Mouse (Mus musculus) kidney, adult 2 months (tissue): ENCODE data around the gene Cdan1. TPM values are rescaled to one million over a fixed set of nuclear protein-coding genes. Genes with fewer than 3 reads are reported as not detected.
A peak's percentile ranks its signal among the peaks of the same experiment; 100 is the strongest.

Source experiments
- DNase-seq: peaks from one replicate; pipeline ENCODE4 v3.0.0; 2021
- H3K27ac ChIP-seq: fragments of 200-500 bp; 2 replicates; pipeline ENCODE4 v1.5.1; 2012; ENCODE audit warnings: low read depth, low read length, control low read depth, inconsistent platforms; ENCODE audit not compliant: insufficient read depth
- H3K27me3 ChIP-seq: fragments of 200-500 bp; replicated peaks from 2 replicates; pipeline ENCODE4 v1.6.1; 2012; ENCODE audit warnings: mild to moderate bottlenecking, moderate library complexity, low read length, inconsistent platforms; ENCODE audit not compliant: control insufficient read depth, insufficient read depth
- H3K36me3 ChIP-seq: fragments of 200-500 bp; 2 replicates; pipeline ENCODE4 v1.6.1; 2012; ENCODE audit warnings: mild to moderate bottlenecking, moderate library complexity, low read length, inconsistent platforms; ENCODE audit not compliant: control insufficient read depth, insufficient read depth
- H3K4me1 ChIP-seq: fragments of 200-500 bp; 2 replicates; pipeline ENCODE4 v1.6.1; 2011; ENCODE audit warnings: low read length; ENCODE audit not compliant: control insufficient read depth, insufficient read depth
- H3K4me3 ChIP-seq: fragments of 200-500 bp; 2 replicates; pipeline ENCODE4 v1.5.1; 2011; ENCODE audit warnings: mild to moderate bottlenecking, low read depth, low read length, control low read depth; ENCODE audit not compliant: insufficient read depth
- CTCF ChIP-seq: fragments of 200-500 bp; conservative IDR thresholded peaks from 2 replicates; pipeline ENCODE4 v1.5.1; 2011; ENCODE audit warnings: low read depth, mild to moderate bottlenecking, control low read depth, low read length, moderate library complexity, mixed read lengths; ENCODE audit not compliant: insufficient read depth, insufficient read length
- POLR2A ChIP-seq: fragments of 200-500 bp; IDR thresholded peaks from one replicate; pipeline ENCODE4 v1.6.1; 2011; ENCODE audit warnings: low read depth, low read length, control low read depth
- WGBS: fragments of 180-500 bp; shearing (Covaris S2); methylation state at CpG from one replicate; pipeline ENCODE4 v1.1.7; 2018; 5-methylcytosine and 5-hydroxymethylcytosine counted together
- polyA plus RNA-seq: library from polyadenylated mRNA; depleted of rRNA; stranded (reverse); fragments of >200 nt; gene quantifications from 2 replicates; pipeline ENCODE4 v1.2.3, GENCODE M21; 2012

Gene Cdan1
- polyA plus RNA-seq, 1 experiment: 14.8 TPM

DNA sequence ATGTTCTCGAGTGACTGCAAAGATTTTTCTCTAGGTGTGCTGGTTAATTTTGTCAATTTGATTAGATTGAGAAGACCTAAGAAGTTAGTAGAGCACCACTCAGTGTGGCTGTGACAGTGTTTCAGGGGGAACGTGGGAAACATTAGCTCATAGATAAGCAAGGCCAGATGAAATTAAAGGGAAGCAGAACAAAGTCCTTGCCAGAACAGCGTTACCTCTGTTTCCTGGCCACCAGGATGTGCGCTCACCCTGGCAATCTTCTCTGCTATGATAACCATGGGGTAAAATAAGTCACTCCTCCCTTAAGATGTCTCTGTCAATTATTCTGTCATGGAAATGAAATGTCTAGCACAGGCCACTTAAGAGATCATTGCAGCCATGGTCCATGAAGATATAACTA is 5.9 kb downstream of the Cdan1 start:
- no peaks in the 10 kb centered on the region for H3K4me1 ChIP-seq
- no peak overlapping the region for H3K4me3 ChIP-seq
- TF ChIP-seq POLR2A (no peak), CTCF (no peak)
- no peaks in the 10 kb centered on the region for H3K27me3 ChIP-seq
- no peaks in the 10 kb centered on the region for H3K36me3 ChIP-seq
- 57% methylated on average over 4 of the region's 4 CpGs for WGBS
- DNase-seq: no peak
- no peak overlapping the region for H3K27ac ChIP-seq

DNA sequence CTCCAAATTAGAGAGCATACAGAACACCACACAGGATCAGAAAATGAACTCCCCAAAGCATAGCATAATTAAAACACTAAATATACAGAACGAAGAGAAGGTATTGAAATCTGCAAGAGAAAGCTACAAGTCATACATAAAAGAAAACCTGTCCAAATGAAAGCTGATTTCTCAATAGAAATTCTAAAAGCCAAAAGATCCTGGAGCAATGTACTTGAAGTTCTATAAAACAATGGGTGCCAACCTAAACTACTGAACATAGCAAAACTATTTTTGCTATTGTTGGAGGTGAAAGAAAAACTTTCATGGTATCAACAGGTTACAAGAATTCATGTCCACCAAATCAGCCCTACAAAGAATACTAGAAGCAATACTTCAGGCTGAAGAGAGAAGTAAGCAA is 8.7 kb downstream of the Cdan1 start:
- Histone ChIP-seq H3K4me1 (no peaks in the 10 kb centered on the region), H3K27ac (no peak overlapping the region), H3K27me3 (no peaks in the 10 kb centered on the region), H3K4me3 (no peak overlapping the region), H3K36me3 (no peaks in the 10 kb centered on the region)
- no peak for DNase-seq
- WGBS: 85% methylated on average over 1 of the region's 1 CpGs
- TF ChIP-seq POLR2A: no peak
- no peak for TF ChIP-seq CTCF

GRCm38 (mm10) chr2:120835167-120835566 is 14.8 kb downstream of the Cdan1 start:
- TF ChIP-seq POLR2A (no peak), CTCF (no peak)
- Histone ChIP-seq H3K36me3 (no peaks in the 10 kb centered on the region), H3K4me1 (no peaks in the 10 kb centered on the region), H3K4me3 (no peak overlapping the region), H3K27ac (no peak overlapping the region), H3K27me3 (no peaks in the 10 kb centered on the region)
- no peak for DNase-seq
- 82% methylated on average over 4 of the region's 4 CpGs for WGBS

DNA sequence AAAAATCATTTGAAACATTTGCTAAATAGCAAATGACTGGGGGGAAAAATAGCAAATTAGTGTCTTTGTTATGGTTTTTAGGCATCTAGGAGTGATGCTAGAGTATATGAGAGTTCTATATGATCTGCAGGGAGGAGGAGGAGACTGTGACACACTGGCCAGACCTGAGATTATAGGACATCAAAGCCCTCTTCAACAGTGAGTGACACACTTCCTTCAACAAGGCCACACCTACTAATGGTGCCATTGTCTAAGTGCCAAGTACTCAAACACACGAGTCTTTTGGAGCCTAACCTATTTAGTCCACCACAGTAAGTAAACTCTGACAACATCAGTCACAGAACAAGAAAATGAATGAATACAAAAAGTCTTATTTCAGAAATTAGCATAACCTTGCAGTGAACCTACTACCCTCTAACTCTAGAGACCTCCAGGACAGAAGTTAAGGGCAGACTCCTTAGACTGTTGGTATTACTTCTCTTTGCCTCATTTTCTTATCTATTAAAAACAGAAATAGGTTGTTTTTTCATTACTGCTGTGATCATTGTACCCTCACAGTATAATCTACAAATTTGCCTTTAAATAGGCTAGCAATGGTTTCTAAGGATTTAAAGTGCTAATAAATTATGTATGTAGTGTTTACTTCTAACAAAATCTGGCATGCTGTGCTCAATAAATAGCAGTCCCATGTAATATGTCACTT is 22.8 kb downstream of the Cdan1 start:
- Histone ChIP-seq H3K4me3 (no peak overlapping the region), H3K27me3 (no peaks in the 10 kb centered on the region), H3K4me1 (no peaks in the 10 kb centered on the region), H3K36me3 (no peaks in the 10 kb centered on the region), H3K27ac (no peak overlapping the region)
- WGBS: 31% methylated on average over 1 of the region's 1 CpGs
- DNase-seq: no peak
- TF ChIP-seq CTCF (no peak), POLR2A (no peak)

- H3K27ac ChIP-seq: no peak overlapping the region
- 0 out of 2 replicates have a peak, but pooled peaks have one; percentile 5 for TF ChIP-seq CTCF
- no peak for TF ChIP-seq POLR2A
- WGBS: 89% methylated on average over 2 of the region's 2 CpGs
These were observed 79.5 kb downstream of the Cdan1 start for GRCm38 (mm10) chr2:120770265-120770935.

GRCm38 (mm10) chr2:120761922-120762321 is 88.0 kb downstream of the Cdan1 start:
- Histone ChIP-seq H3K4me1 (no peaks in the 10 kb centered on the region), H3K27me3 (no peaks in the 10 kb centered on the region), H3K36me3 (no peaks in the 10 kb centered on the region; the same call in 1 of the 2 replicates), H3K27ac (no peak overlapping the region), H3K4me3 (no peak overlapping the region)
- no peak for DNase-seq
- TF ChIP-seq CTCF (no peak), POLR2A (no peak)

More at GRCm38 (mm10) chr2:120770265-120770935, 79.5 kb downstream of the Cdan1 start:
- no peaks in the 10 kb centered on the region; the same call in 1 of the 2 replicates for H3K36me3 ChIP-seq
- DNase-seq: no peak
- H3K4me1 ChIP-seq: no peaks in the 10 kb centered on the region
- H3K27me3 ChIP-seq: no peaks in the 10 kb centered on the region
- no peak overlapping the region for H3K4me3 ChIP-seq

DNA sequence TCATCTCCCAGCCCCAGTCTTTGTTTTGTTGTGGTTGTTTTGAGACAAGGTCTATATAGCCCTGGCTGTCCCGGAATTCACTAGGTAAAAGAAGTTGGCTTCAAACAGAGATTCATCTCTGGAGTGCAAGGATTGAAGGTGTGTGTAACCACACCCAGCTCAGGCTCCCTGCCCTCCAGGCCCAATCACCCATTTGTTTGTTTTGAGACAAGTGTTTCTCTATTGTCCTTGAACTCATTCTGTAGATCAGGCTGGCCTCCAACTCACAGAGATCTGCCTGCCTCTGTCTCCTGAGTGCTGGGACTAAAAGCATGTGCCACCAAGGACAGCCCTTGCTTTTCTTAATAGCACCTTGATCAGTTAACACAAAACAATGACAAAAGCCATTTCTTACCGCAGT is 101.9 kb downstream of the Cdan1 start:
- WGBS: 89% methylated on average over 2 of the region's 2 CpGs
- Histone ChIP-seq H3K27ac (no peak overlapping the region), H3K4me1 (no peaks in the 10 kb centered on the region), H3K27me3 (no peaks in the 10 kb centered on the region), H3K4me3 (no peak overlapping the region), H3K36me3 (peaks cover 4% of the 10 kb centered on the region)
- no peak for TF ChIP-seq POLR2A
- TF ChIP-seq CTCF: no peak
- no peak for DNase-seq
